Mouse (Mus musculus) CD8-positive naive resting alpha-beta T cell, adult 2 months (primary cell): Measurements from ENCODE around the gene Rad9b.
A peak's percentile ranks its signal among the peaks of the same experiment; 100 is the strongest.
"Not testable (repeated sequence)": the region's sequence is repeated elsewhere in the genome, so short reads cannot be mapped to it uniquely, and the experiment has no call there.

Source experiments
- DNase-seq, 2 experiments: peaks; one replicate each; pipeline ENCODE4 v3.0.0; 2022; ENCODE audit warnings: low read depth in 2 of 2, low spot score in 2 of 2

The Rad9b gene

DNA sequence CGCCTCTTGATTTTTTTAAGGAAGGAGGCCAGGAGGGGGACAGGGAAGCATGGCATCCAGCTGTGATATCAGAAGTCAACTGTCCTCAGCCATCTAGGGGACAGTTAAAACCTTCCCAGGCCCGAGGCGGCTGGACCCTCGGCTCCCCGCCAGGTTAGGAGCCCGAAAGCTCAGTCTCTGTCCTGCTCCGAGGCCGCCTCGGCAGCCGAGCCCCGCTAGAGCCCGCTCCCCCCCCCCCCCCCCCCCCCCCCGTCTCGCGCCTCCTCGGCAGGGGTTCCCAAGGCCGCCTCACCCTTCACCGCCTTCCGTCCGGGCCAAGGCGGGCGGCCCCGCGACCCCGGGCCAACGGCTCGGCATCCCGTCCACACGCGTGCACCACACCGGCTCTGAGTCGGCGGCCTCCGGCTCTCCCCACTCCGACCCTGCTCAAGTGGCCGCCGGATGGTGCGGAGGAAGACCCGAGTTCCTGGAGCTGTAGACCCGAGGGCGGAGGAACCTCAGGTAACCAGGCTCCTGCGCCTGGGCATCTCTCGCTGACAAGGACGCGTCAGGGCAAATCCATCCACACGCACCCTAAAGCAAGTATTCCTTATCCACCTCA is 17.7 kb upstream of the Rad9b start, which contains the start of gene Gpn3:
Gpn3 (plus strand) TSS at position 286 of the 601 bp plus-strand sequence.
- no peak for DNase-seq

- no peak for DNase-seq
Observed at GRCm38 (mm10) chr5:122354492-122355067, 547 bp upstream of the Rad9b start.

DNA sequence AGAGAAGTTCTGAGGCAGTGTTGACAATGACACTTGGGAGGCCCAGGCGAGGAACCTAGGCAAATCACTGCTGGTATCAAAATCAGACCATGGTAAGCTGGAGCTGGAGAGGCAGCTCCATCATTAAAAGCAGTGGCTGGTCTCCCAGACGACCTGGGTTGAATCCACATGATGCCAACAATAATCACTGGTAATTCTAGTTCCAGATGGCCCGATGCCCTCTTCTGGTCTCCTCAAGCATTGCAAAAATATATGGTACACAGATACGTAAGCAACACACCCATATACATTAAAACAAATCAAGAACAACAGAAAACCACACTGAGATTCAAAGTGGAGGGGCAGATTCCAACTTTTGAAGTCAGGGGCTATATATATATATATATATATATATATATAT is 8.3 kb downstream of the Rad9b start:
- no peak for DNase-seq

GRCm38 (mm10) chr5:122344260-122344659 is 9.8 kb downstream of the Rad9b start:
- peak; percentile 77 to 83 for DNase-seq

- DNase-seq: peak in 1 of 2 experiments; percentile 19
Observed at GRCm38 (mm10) chr5:122343768-122344167, 10.3 kb downstream of the Rad9b start.

GRCm38 (mm10) chr5:122342874-122343273 is 11.2 kb downstream of the Rad9b start:
- DNase-seq: no peak

DNA sequence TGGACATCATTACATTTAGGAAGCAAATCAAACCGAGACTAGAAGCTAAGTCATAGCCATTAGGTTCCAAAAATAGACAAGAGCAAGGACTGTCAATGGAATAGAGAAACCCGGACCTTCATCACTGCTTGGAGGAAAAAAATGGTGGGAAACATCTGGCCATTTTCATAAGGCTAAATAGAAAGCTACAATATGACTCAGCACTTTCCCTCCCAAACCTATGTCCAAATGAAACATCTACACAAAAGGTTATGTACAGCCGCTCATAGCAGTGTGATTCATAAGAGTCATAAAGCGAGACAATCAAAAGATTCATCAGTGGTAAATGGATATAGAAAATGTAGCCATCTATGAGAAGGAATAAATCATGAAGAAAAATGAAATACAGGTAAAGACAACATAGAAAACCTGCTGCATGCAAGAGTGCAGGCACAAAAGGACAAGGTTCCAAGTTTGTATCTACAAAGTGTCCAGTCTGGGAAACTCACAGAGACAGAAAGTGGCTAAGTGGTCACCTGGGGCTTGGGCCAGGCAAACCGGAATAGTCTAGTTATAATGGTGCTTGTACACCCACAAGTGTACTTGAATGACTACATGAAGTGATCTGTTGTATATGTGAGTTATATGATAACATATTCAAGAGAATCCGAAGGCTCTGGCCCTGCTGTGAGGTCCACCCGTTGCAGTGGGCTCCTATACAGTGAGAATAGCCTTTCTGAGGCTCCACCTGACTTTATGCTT is 17.3 kb downstream of the Rad9b start:
- DNase-seq: no peak

GRCm38 (mm10) chr5:122334682-122335081 is 19.4 kb downstream of the Rad9b start:
- no peak for DNase-seq

GRCm38 (mm10) chr5:122330269-122330668 is 23.8 kb downstream of the Rad9b start:
- no peak for DNase-seq

- DNase-seq: no peak
Observed at GRCm38 (mm10) chr5:122327283-122327682, 26.8 kb downstream of the Rad9b start.

DNA sequence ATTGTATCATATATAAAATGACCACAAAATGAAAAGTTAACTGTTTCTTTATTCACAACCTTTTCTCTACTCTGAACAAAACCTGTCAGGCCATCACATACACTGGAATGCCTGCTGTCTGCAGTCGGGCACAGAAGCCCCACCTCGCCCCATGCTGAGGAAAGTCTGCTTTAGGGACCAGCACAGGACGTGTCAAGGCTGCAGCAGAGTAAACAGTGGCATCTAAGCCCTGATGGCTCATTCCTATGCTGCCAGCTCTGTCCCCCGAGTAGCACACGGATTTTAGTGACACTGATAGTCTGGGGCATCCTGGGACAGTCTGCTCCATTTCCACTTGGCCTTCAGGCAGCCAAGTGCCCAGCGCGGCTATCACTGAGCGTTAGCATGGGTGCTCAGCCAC is 28.6 kb downstream of the Rad9b start:
- DNase-seq: no peak

DNA sequence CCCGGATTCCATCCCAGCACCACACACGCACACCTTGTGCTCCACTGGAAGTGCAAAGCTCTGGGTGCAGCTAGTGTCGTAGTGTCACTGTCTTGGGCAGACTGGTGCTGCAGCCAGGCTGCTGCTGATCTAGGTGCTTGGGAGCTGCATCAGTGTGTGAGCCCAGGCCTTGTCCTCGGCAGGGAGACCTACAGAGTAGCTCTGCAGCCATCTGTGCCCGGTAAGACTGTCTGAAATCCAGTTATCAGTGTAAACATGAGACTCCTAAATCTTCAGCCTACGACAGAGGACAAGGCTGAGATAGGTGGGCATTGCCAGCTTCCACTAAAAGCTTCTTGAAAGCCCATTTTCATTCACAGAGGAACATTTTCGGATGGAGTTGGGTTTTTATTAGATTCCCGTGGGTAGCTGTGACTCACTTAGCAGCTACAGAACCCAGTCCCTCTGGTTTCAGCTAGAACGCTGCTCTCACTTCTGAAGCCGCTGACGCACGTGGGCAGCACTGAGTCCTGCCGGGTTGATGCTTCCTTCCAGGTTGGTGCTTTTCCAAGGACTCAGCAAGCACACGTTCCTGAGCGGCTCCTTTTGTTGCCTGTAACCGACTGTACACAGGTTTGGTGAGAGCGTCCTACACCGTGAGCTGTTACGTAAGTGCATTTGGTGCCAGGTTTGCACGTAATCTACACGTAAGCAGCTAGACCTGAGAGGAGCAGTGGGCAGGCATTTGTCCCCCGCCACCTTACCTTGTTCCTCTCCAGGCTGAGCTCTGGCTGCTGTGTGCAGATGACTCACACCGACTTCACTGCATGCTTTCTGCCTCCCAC is 29.2 kb downstream of the Rad9b start:
- no peak for DNase-seq

GRCm38 (mm10) chr5:122323523-122323922 is 30.5 kb downstream of the Rad9b start:
- DNase-seq: no peak

DNA sequence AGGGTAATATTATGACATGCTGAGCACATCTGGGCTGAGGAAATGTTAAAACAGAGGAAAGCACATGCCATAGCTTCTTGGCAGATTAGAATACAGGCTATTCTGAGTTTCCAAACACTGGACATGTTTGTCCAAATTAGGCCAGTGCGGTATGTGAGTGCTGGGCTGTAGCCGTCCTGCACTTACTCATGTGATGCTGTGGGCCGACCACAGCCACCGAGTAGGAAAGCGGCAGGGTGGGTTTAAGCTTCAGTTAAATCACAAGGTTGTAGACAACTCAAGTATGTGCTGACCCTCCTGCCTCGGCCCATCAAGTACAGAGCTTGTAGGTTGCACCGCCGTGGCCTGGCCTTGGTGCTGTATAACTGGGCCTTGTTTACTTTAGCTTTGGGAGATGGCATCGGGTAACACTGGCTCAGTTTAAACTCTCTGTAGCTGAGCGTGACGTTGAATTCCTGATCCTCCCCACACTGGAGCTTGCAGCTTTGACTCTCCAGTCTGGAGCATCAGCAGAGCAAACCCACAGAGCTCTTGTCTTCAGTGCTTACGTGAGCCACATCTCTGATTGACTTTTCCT is 33.7 kb downstream of the Rad9b start:
- DNase-seq: no peak

GRCm38 (mm10) chr5:122319474-122320204 is 34.4 kb downstream of the Rad9b start:
- DNase-seq: no peak

DNA sequence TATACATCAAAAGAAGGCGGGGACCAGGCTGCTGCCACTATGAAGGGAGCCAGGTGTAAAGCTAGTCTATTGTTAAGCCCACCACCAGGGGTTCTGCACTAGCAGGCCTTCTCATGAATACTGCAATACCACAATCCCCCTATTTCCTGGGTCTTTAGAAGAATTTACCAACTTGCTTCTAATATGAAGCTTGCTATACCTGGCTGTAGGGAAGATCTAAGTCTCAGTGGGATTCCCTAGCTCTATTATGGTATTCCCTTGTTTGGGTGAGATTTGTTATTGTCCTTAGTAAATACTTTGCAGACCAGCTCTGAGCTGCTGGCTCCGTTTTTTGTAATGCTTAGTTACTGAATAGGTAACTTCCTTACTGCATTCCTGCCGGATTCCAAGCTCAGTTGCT is 35.1 kb downstream of the Rad9b start:
- not testable (repeated sequence) for DNase-seq

DNA sequence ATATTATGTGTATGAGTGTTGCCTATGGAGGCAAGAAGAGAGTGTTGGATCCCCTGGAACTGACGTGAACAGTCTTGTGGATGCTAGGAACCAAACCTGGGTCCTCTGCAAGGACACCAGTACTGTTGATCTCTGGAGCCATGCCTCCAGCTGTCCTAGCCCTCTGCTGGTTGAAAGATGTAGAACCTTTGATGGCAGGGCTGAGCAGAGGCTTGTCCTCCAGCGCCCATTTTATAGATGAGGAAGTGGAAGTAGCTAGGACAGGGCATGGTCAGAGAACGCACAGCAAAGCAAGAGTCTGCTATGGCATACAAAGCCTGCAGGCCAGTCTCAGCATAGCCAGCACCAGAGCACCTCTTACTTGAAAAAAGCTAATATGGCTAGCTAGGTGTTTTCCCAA is 35.9 kb downstream of the Rad9b start:
- DNase-seq: peak; percentile 43 to 72

DNA sequence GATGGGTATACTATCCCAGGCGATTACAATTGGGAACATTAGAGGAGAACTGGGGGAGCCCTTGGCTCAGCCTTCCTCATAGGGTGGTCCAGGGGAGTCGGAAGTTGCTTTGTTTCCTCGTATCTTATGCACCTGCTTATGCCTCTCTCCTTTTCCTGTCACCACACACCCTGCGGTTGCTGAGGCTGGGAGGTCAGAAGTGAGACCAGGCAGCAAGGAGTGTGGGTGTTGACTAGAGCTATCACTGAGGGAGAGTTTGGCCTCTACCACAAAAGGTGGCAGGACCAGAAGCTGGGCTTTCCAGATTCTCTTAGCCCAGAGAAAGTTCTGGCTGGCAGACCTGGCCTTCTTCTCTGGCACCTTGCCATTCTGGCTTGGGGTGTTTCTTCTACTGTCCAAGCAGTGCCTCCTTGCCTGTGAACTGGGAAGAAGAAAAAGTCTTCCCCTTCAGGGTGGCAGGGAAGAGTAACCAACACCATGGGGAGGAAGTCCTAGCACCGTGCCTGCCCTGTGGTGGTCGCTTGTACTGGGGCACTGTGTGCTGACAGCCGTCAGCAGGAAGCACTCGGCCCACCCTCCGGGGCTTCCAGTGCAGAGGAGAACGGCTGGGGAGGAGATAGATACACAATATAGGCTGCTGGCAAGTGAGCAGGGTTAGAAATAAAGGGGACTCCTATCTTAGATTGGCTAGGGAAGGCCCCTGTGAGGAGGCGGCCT is 36.5 kb downstream of the Rad9b start:
- DNase-seq: peak in 1 of 2 experiments; percentile 6

DNA sequence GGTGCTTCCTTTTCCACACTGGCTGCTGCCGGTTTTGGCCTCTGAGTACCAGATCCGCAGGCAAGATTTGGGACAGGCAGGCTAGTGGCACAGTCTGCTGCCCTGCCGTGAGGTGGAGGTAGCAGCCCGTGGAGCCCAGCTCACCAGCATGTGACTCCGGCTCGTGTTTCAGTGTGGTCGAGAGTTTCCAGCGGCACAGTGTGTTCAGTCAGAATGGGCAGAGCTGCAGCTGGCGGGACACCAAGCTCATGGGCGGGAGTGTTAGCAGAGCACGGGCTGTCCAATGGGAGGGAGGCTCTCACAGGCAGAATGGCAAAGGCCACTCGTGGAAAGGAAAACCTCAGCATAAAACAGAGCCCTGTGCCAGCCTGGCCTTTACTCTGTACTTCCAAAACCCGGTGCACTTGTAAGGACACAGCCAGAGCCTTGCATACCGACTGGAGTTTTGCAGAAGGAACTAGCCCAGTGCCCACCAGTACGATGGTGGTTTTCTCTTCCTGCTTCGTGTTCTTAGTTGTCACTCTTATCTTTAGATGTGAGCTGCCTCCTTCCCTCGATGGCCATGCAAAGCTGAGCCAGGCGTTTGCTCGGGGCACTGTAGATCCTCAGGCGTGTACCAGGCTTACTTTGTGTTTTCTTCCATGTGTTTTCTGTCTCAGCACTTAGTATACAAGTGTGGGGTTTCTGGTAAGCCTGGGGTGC is 38.9 kb downstream of the Rad9b start:
- DNase-seq: peak; percentile 27 to 29
